Mouse (Mus musculus) cerebellum, adult 2 months (tissue): ENCODE data around the gene Bend6. TPM values are rescaled to one million over a fixed set of nuclear protein-coding genes. Genes with fewer than 3 reads are reported as not detected.

Source experiments
- DNase-seq, 2 experiments: peaks; one replicate each; pipeline ENCODE4 v3.0.0; 2021
- H3K27ac ChIP-seq: fragments of 200-500 bp; 2 replicates; pipeline ENCODE4 v1.5.1; 2012; ENCODE audit warnings: low read length, control low read depth, inconsistent platforms; ENCODE audit not compliant: insufficient read depth
- H3K27me3 ChIP-seq: fragments of 200-500 bp; 2 replicates; pipeline ENCODE4 v1.6.1; 2012; ENCODE audit warnings: inconsistent platforms, mild to moderate bottlenecking, low read length, moderate library complexity; ENCODE audit not compliant: control insufficient read depth, insufficient read depth
- H3K4me1 ChIP-seq: fragments of 200-500 bp; 2 replicates; pipeline ENCODE4 v1.6.1; 2011; ENCODE audit warnings: low read length; ENCODE audit not compliant: control insufficient read depth, insufficient read depth
- H3K4me3 ChIP-seq: fragments of 200-500 bp; replicated peaks from 2 replicates; pipeline ENCODE3; 2011; ENCODE audit warnings: mild to moderate bottlenecking, low read depth, low read length, control low read depth; ENCODE audit not compliant: insufficient read depth
- CTCF ChIP-seq: fragments of 200-500 bp; IDR thresholded peaks from 2 replicates; pipeline ENCODE4 v1.5.1; 2011; ENCODE audit warnings: low read depth, mild to moderate bottlenecking, control low read depth, low read length, moderate library complexity, borderline replicate concordance; ENCODE audit not compliant: insufficient read depth
- POLR2A ChIP-seq: fragments of 200-500 bp; IDR thresholded peaks from 2 replicates; pipeline ENCODE4 v1.6.1; 2011; ENCODE audit warnings: low read length, control low read depth, borderline replicate concordance; ENCODE audit not compliant: insufficient read depth
- WGBS: fragments of 180-500 bp; shearing (Covaris S2); methylation state at CpG from one replicate; pipeline ENCODE4 v1.1.7; 2018; 5-methylcytosine and 5-hydroxymethylcytosine counted together
- polyA plus RNA-seq: library from polyadenylated mRNA; depleted of rRNA; stranded (reverse); fragments of >200 nt; gene quantifications from 2 replicates; pipeline ENCODE4 v1.2.3, GENCODE M21; 2012; rRNA removed

Gene Bend6
- 276 and 283 TPM in 2 replicates for polyA plus RNA-seq

- Histone ChIP-seq H3K4me3 (peak within 1 kb of the TSS; percentile 100), H3K4me1 (peaks cover 8% of the 10 kb centered on the region; the same call in 1 of the 2 replicates), H3K27ac (peak within 1 kb of the TSS; percentile 90), H3K27me3 (no peaks in the 10 kb centered on the region)
- under 1% methylated on average over 102 of the region's 110 CpGs for WGBS
- TF ChIP-seq CTCF (no peak; the same call in 1 of the 2 replicates), POLR2A (no peak)
- DNase-seq: peak; percentile 87 to 90
These were observed at the start of gene Bend6 for GRCm38 (mm10) chr1:33907421-33908190. Gene Bend6 (minus strand): TSS chr1:33907816.

GRCm38 (mm10) chr1:33955626-33956025 lies 48.0 kb upstream of the Bend6 start:
- TF ChIP-seq CTCF: no peak
- no peak for TF ChIP-seq POLR2A
- DNase-seq: peak in 1 of 2 experiments; percentile 64
- no peaks in the 10 kb centered on the region for H3K27me3 ChIP-seq
- 47% methylated on average over 6 of the region's 6 CpGs for WGBS
- H3K4me3 ChIP-seq: no peak overlapping the region
- H3K27ac ChIP-seq: no peak overlapping the region
- no peaks in the 10 kb centered on the region for H3K4me1 ChIP-seq

GRCm38 (mm10) chr1:33948511-33948910 lies 40.9 kb upstream of the Bend6 start:
- DNase-seq: no peak
- 48% methylated on average over 5 of the region's 5 CpGs for whole genome bisulfite sequencing
- Histone ChIP-seq H3K27me3 (no peaks in the 10 kb centered on the region), H3K4me3 (no peak overlapping the region), H3K4me1 (peaks cover 31% of the 10 kb centered on the region), H3K27ac (peak overlapping the region; percentile 61; the same call in 1 of the 2 replicates)
- no peak for TF ChIP-seq CTCF
- no peak for TF ChIP-seq POLR2A

GRCm38 (mm10) chr1:33947838-33948237 lies 40.2 kb upstream of the Bend6 start:
- H3K4me3 ChIP-seq: no peak overlapping the region
- TF ChIP-seq CTCF (peak; percentile 31; the same call in 1 of the 2 replicates), POLR2A (no peak)
- DNase-seq: peak; percentile 56 to 70
- peak overlapping the region; percentile 89 for H3K27ac ChIP-seq
- peaks cover 32% of the 10 kb centered on the region for H3K4me1 ChIP-seq
- H3K27me3 ChIP-seq: no peaks in the 10 kb centered on the region
- WGBS: 54% methylated on average over 6 of the region's 6 CpGs

- no peaks in the 10 kb centered on the region for H3K27me3 ChIP-seq
- TF ChIP-seq POLR2A (no peak), CTCF (no peak)
- 17% methylated on average over 12 of the region's 12 CpGs for WGBS
- no peak overlapping the region for H3K4me3 ChIP-seq
- peak overlapping the region; percentile 89 for H3K27ac ChIP-seq
- DNase-seq: peak; percentile 85 to 93
- peaks cover 36% of the 10 kb centered on the region for H3K4me1 ChIP-seq
These were observed 39.2 kb upstream of the Bend6 start for GRCm38 (mm10) chr1:33946601-33947395.

- Histone ChIP-seq H3K27ac (peak overlapping the region; percentile 89), H3K4me3 (no peak overlapping the region), H3K27me3 (no peaks in the 10 kb centered on the region), H3K4me1 (peaks cover 43% of the 10 kb centered on the region)
- no peak for DNase-seq
- TF ChIP-seq POLR2A: no peak
- no peak for TF ChIP-seq CTCF
- WGBS: 74% methylated on average over 6 of the region's 6 CpGs
These were observed 38.1 kb upstream of the Bend6 start for GRCm38 (mm10) chr1:33945756-33946155.

- no peak overlapping the region for H3K4me3 ChIP-seq
- no peak for DNase-seq
- WGBS: 64% methylated on average over 17 of the region's 17 CpGs
- TF ChIP-seq POLR2A (no peak), CTCF (no peak)
- peaks cover 46% of the 10 kb centered on the region for H3K4me1 ChIP-seq
- no peaks in the 10 kb centered on the region for H3K27me3 ChIP-seq
- peak overlapping the region; percentile 63 for H3K27ac ChIP-seq
These were observed 37.5 kb upstream of the Bend6 start for GRCm38 (mm10) chr1:33944977-33945750.
